18 mouse cellular contexts compared by ENCODE assay signal in genomic region chr11:68022895-68023294, GRCm38 (mm10). TPM values are rescaled to one million over a fixed set of nuclear protein-coding genes. Genes with fewer than 3 reads are reported as not detected.
DNase-seq lines count a peak whose midpoint lies in the region; ATAC-seq and TF ChIP-seq lines count a peak whose summit lies in the region.
"Had no signal": no experiment of that assay in that cellular context is flagged by ENCODE, and none has a peak within 500 bp of the region (broad histone marks: within the 10 kb centered on the region; RNA-seq: fewer than 3 reads in every experiment).

No protein-coding gene starts in this region.

- TF ChIP-seq CTCF in C2C12 (IDR thresholded peaks at IDR 0.05; ENCODE audit: control insufficient read depth, insufficient read depth, insufficient read length), result no peak

- H3K4me2 ChIP-seq in heart, embryonic 12.5 days, result no peak overlapping the region
- H3K4me2 ChIP-seq in forebrain, embryonic 15.5 days (replicated peaks), result no peak overlapping the region
- H3K4me2 ChIP-seq: hindbrain, embryonic 14.5 days; midbrain, embryonic 11.5 days had no signal

- no peaks in the 10 kb centered on the region for H3K79me3 ChIP-seq in C2C12 (ENCODE audit: low read depth)

- ATAC-seq in heart, embryonic 12.5 days (ENCODE audit: insufficient number of reproducible peaks, low FRiP score), result no peak
- ATAC-seq in erythroblast, adult 5-6 weeks (replicated peaks; ENCODE audit: low FRiP score, poor library complexity, severe bottlenecking), result no peak
- no peak for ATAC-seq in forebrain, embryonic 15.5 days (replicated peaks)

- peak; percentile 54 to 74 for DNase-seq in heart, adult 18-20 months
- DNase-seq in heart, postnatal 25 days (ENCODE audit: low spot score), result peak; percentile 35
- peak; percentile 74 for DNase-seq in lung, postnatal 36 days
- no peak for DNase-seq in ovary, adult 18-20 months (ENCODE audit: low spot score)
- DNase-seq: adrenal gland, adult 8-10 months; B cell, adult 2 months; cerebellum, adult 9-10 months; layer of hippocampus, postnatal 36 days; right cerebral cortex, postnatal 14 days; thymus, postnatal 14 days had no signal

- H3K79me2 ChIP-seq in C2C12 (ENCODE audit: control insufficient read depth, insufficient read depth), result no peaks in the 10 kb centered on the region

- H3K4me1 ChIP-seq in heart, embryonic 12.5 days (replicated peaks), result peaks cover 31% of the 10 kb centered on the region
- H3K4me1 ChIP-seq in forebrain, embryonic 15.5 days, result no peaks in the 10 kb centered on the region

- WGBS in heart, embryonic 12.5 days, result 51% methylated on average over 5 of the region's 5 CpGs
- 89% methylated on average over 5 of the region's 5 CpGs for WGBS in forebrain, embryonic 15.5 days

- no peak overlapping the region for H3K27ac ChIP-seq in heart, embryonic 12.5 days (ENCODE audit: poor library complexity, severe bottlenecking)
- no peak overlapping the region for H3K27ac ChIP-seq in forebrain, embryonic 15.5 days (replicated peaks)
- H3K27ac ChIP-seq: hindbrain, embryonic 14.5 days had no signal

- H3K4me3 ChIP-seq in heart, embryonic 12.5 days, result no peak overlapping the region
- no peak overlapping the region for H3K4me3 ChIP-seq in C2C12 (ENCODE audit: insufficient read depth, poor library complexity, severe bottlenecking)
- H3K4me3 ChIP-seq in forebrain, embryonic 15.5 days, result no peak overlapping the region

- no peaks in the 10 kb centered on the region for H3K27me3 ChIP-seq in heart, embryonic 12.5 days (replicated peaks)
- no peaks in the 10 kb centered on the region for H3K27me3 ChIP-seq in C2C12 (ENCODE audit: control insufficient read depth, insufficient read depth, insufficient read length)
- H3K27me3 ChIP-seq in forebrain, embryonic 15.5 days, result no peaks in the 10 kb centered on the region

- H3K9me3 ChIP-seq in heart, embryonic 12.5 days (replicated peaks), result no peaks in the 10 kb centered on the region
- H3K9me3 ChIP-seq in forebrain, embryonic 15.5 days, result no peaks in the 10 kb centered on the region

- intact Hi-C loops in heart, postnatal 25 days (cut with DNase I), result no loop called here

- H3K36me3 ChIP-seq in heart, embryonic 12.5 days, result peaks cover 7% of the 10 kb centered on the region; the same call in 1 of the 2 replicates
- H3K36me3 ChIP-seq in C2C12 (ENCODE audit: control insufficient read depth, insufficient read depth), result no peaks in the 10 kb centered on the region
- no peaks in the 10 kb centered on the region for H3K36me3 ChIP-seq in forebrain, embryonic 15.5 days

- H3K9ac ChIP-seq in heart, embryonic 12.5 days, result no peak overlapping the region
- H3K9ac ChIP-seq in forebrain, embryonic 15.5 days (replicated peaks), result no peak overlapping the region
- H3K9ac ChIP-seq: hindbrain, embryonic 14.5 days had no signal

- H3ac ChIP-seq in C2C12 (ENCODE audit: control insufficient read depth, insufficient read length, low read depth), result no peak overlapping the region

TF ChIP-seq in C2C12, 6 proteins besides CTCF, POLR2A, EP300 and RAD21:
- TF ChIP-seq MYOD1 (IDR thresholded peaks at IDR 0.05; ENCODE audit: control insufficient read depth, insufficient read length, low read depth), result peak; percentile 54
- TF ChIP-seq CEBPB (IDR thresholded peaks at IDR 0.05; ENCODE audit: low read depth), result no peak
- TF ChIP-seq USF1 (IDR thresholded peaks at IDR 0.05; ENCODE audit: low read depth), result no peak
- no peak for TF ChIP-seq MYOG (IDR thresholded peaks at IDR 0.05; ENCODE audit: control insufficient read depth, extremely low read depth, insufficient read length)

RNA-seq across cellular contexts. Expression of gene Stx8, which starts 56.9 kb away (rescaled TPM):
- 10 to 100 TPM; 26.2 to 29.9 TPM for total RNA-seq in heart, adult 18-20 months (2021)
- polyA plus RNA-seq in heart, embryonic 12.5 days (2016; fragmentation: Nextera tagmentation; extraction: Ambion mirVana), result 58.2 and 61.9 TPM in 2 replicates
- 15.9 TPM for polyA plus RNA-seq in C2C12 (2012; fragmentation: generic; extraction: Trizol)
- 10 to 100 TPM; 26.7 to 30.1 TPM for total RNA-seq in heart, postnatal 25 days (2021)
- 3.8 and 6.1 TPM in 2 replicates for total RNA-seq in erythroblast, adult 5-6 weeks (2015; ENCODE audit: low replicate concordance)
- total RNA-seq in erythroblast, adult 5-6 weeks (2017; ENCODE audit: low replicate concordance), result 5.3 and 9.5 TPM in 2 replicates
- 67.6 and 68.6 TPM in 2 replicates for polyA plus RNA-seq in forebrain, embryonic 15.5 days (2015; fragmentation: Nextera tagmentation; extraction: Ambion mirVana)

RNA-seq across cellular contexts. Expression of gene Cfap52, which starts 57.4 kb away (rescaled TPM):
- under 1 TPM in 1 of 2 experiments, not detected in 1; 0.15 TPM for total RNA-seq in heart, adult 18-20 months (2021)
- 0.18 and 0.27 TPM in 2 replicates for polyA plus RNA-seq in heart, embryonic 12.5 days (2016; fragmentation: Nextera tagmentation; extraction: Ambion mirVana)
- polyA plus RNA-seq in C2C12 (2012; fragmentation: generic; extraction: Trizol), result 0.04 TPM
- total RNA-seq in heart, postnatal 25 days (2021), result not detected
- total RNA-seq in erythroblast, adult 5-6 weeks (2015; ENCODE audit: low replicate concordance), result not detected in 2 replicates
- not detected in 2 replicates for total RNA-seq in erythroblast, adult 5-6 weeks (2017; ENCODE audit: low replicate concordance)
- polyA plus RNA-seq in forebrain, embryonic 15.5 days (2015; fragmentation: Nextera tagmentation; extraction: Ambion mirVana), result 2.6 and 4.1 TPM in 2 replicates
- total RNA-seq: adrenal gland, adult 8-10 months; granulocyte monocyte progenitor cell, adult 5-6 weeks had no signal
- polyA plus RNA-seq: liver, embryonic 16.5 days had no signal
